In genomic region chr11:76026527-76027138, GRCm38 (mm10) we compare ENCODE assay signal across 7 mouse cellular contexts. TPM values are rescaled to one million over a fixed set of nuclear protein-coding genes. Genes with fewer than 3 reads are reported as not detected.
DNase-seq lines count a peak whose midpoint lies in the region; ATAC-seq and TF ChIP-seq lines count a peak whose summit lies in the region.

No protein-coding gene starts in this region.

- no peak for TF ChIP-seq EP300 in lung, postnatal 0 days (IDR thresholded peaks at IDR 0.05)

- peak overlapping the region; percentile 88 for H3K9ac ChIP-seq in lung, postnatal 0 days (replicated peaks; ENCODE audit: low read depth)
- H3K9ac ChIP-seq in embryonic facial prominence, embryonic 12.5 days, result peak overlapping the region; percentile 73
- peak overlapping the region; percentile 83 for H3K9ac ChIP-seq in intestine, embryonic 14.5 days (ENCODE audit: low read length)

- no peaks in the 10 kb centered on the region for H3K27me3 ChIP-seq in lung, postnatal 0 days (replicated peaks; ENCODE audit: insufficient read depth, low read length)
- H3K27me3 ChIP-seq in embryonic facial prominence, embryonic 12.5 days, result no peaks in the 10 kb centered on the region; the same call in 1 of the 2 replicates
- H3K27me3 ChIP-seq in intestine, embryonic 14.5 days (replicated peaks; ENCODE audit: control insufficient read depth, insufficient read depth, low read length), result no peaks in the 10 kb centered on the region

- no peak for TF ChIP-seq CTCF in lung, postnatal 0 days (IDR thresholded peaks at IDR 0.05)
- TF ChIP-seq CTCF in olfactory bulb, adult 2 months (IDR thresholded peaks at IDR 0.05; ENCODE audit: insufficient read depth, low read depth, low read length), result no peak

- H3K9me3 ChIP-seq in lung, postnatal 0 days (ENCODE audit: low read length), result no peaks in the 10 kb centered on the region
- H3K9me3 ChIP-seq in embryonic facial prominence, embryonic 12.5 days, result no peaks in the 10 kb centered on the region
- H3K9me3 ChIP-seq in intestine, embryonic 14.5 days (ENCODE audit: control insufficient read depth, low read length), result no peaks in the 10 kb centered on the region

- H3K4me3 ChIP-seq in lung, postnatal 0 days (ENCODE audit: low read depth, low read length), result peak overlapping the region; percentile 94
- H3K4me3 ChIP-seq in embryonic facial prominence, embryonic 12.5 days, result peak overlapping the region; percentile 85
- H3K4me3 ChIP-seq in intestine, embryonic 14.5 days (ENCODE audit: low read depth, low read length), result peak overlapping the region; percentile 83
- H3K4me3 ChIP-seq in olfactory bulb, adult 2 months (ENCODE audit: insufficient read depth, low read depth, low read length), result peak overlapping the region; percentile 65

- H3K27ac ChIP-seq in lung, postnatal 0 days (ENCODE audit: low read length), result peak overlapping the region; percentile 85
- H3K27ac ChIP-seq in embryonic facial prominence, embryonic 12.5 days, result peak overlapping the region; percentile 87
- peak overlapping the region; percentile 58 for H3K27ac ChIP-seq in intestine, embryonic 14.5 days (ENCODE audit: low read depth)
- H3K27ac ChIP-seq in olfactory bulb, adult 2 months (ENCODE audit: insufficient read depth, low read depth, low read length), result no peak overlapping the region

- H3K36me3 ChIP-seq in lung, postnatal 0 days (ENCODE audit: insufficient read depth, low read length), result peaks cover 6% of the 10 kb centered on the region; the same call in 1 of the 2 replicates
- peaks cover 5% of the 10 kb centered on the region; the same call in 1 of the 2 replicates for H3K36me3 ChIP-seq in embryonic facial prominence, embryonic 12.5 days
- peaks cover 24% of the 10 kb centered on the region for H3K36me3 ChIP-seq in intestine, embryonic 14.5 days (ENCODE audit: control insufficient read depth, insufficient read depth, low read length)

- H3K4me2 ChIP-seq in lung, postnatal 0 days (replicated peaks; ENCODE audit: low read depth, low read length), result peak overlapping the region; percentile 94
- peak overlapping the region; percentile 83 for H3K4me2 ChIP-seq in embryonic facial prominence, embryonic 12.5 days (replicated peaks)
- peak overlapping the region; percentile 71 for H3K4me2 ChIP-seq in intestine, embryonic 14.5 days (ENCODE audit: low read length)

- 5% methylated on average over 11 of the region's 14 CpGs for WGBS in lung, postnatal 0 days
- WGBS in embryonic facial prominence, embryonic 12.5 days, result 3% methylated on average over 13 of the region's 14 CpGs
- 5% methylated on average over 14 of the region's 14 CpGs for WGBS in intestine, embryonic 14.5 days
- 18% methylated on average over 14 of the region's 14 CpGs for WGBS in olfactory bulb, adult 2 months

- no peak; the same call in 1 of the 2 replicates for ATAC-seq in lung, postnatal 0 days
- no peak for ATAC-seq in embryonic facial prominence, embryonic 12.5 days (ENCODE audit: insufficient number of reproducible peaks, insufficient read depth, low FRiP score, low TSS enrichment)
- ATAC-seq in intestine, embryonic 14.5 days (replicated peaks; ENCODE audit: low FRiP score, low TSS enrichment, low read depth), result peak; percentile 24

- DNase-seq in lung, postnatal 0 days (ENCODE audit: low spot score), result peak; percentile 42
- DNase-seq in lung, postnatal 14 days, result no peak
- no peak for DNase-seq in intestine, embryonic 14.5 days (ENCODE audit: low spot score)
- no peak for DNase-seq in urinary bladder, postnatal 4 days (ENCODE audit: low spot score in 2 of 2)
- no peak for DNase-seq in gastrocnemius, adult 8-10 months (ENCODE audit: low spot score in 2 of 2)

- peaks cover 9% of the 10 kb centered on the region; the same call in 1 of the 2 replicates for H3K4me1 ChIP-seq in lung, postnatal 0 days (ENCODE audit: insufficient read depth, low read depth, low read length)
- H3K4me1 ChIP-seq in embryonic facial prominence, embryonic 12.5 days, result peaks cover 24% of the 10 kb centered on the region
- H3K4me1 ChIP-seq in intestine, embryonic 14.5 days (replicated peaks; ENCODE audit: control insufficient read depth, insufficient read depth, low read length), result peaks cover 19% of the 10 kb centered on the region
- H3K4me1 ChIP-seq in olfactory bulb, adult 2 months (ENCODE audit: control insufficient read depth, insufficient read depth, low read length), result peaks cover 9% of the 10 kb centered on the region

- TF ChIP-seq POLR2A in olfactory bulb, adult 2 months (IDR thresholded peaks at IDR 0.05; ENCODE audit: insufficient read depth, low read depth, low read length), result no peak

RNA-seq across cellular contexts. Expression of gene Rflnb, which starts 0.9 kb away (rescaled TPM):
- polyA plus RNA-seq in lung, postnatal 0 days (2015; fragmentation: Nextera tagmentation; extraction: Ambion mirVana), result 54.3 and 54.4 TPM in 2 replicates
- polyA plus RNA-seq in embryonic facial prominence, embryonic 12.5 days (2016; fragmentation: Nextera tagmentation; extraction: Ambion mirVana), result 63.2 and 64.5 TPM in 2 replicates
- polyA plus RNA-seq in intestine, embryonic 14.5 days (2014; fragmentation: Nextera tagmentation; extraction: Ambion mirVana), result 50.1 and 53.8 TPM in 2 replicates
- not detected in 2 replicates for polyA plus RNA-seq in olfactory bulb, adult 2 months (2012; ENCODE audit: insufficient read depth, insufficient read length, low replicate concordance, missing spikeins)
- total RNA-seq in gastrocnemius, adult 8-10 months (2022), result 10 to 100 TPM in 1 of 4 experiments, 1 to 10 TPM in 3; 7.4 to 13.4 (median 9.2) TPM

RNA-seq across cellular contexts. Expression of gene 1700016K19Rik, which starts 26.9 kb away (rescaled TPM):
- polyA plus RNA-seq in lung, postnatal 0 days (2015; fragmentation: Nextera tagmentation; extraction: Ambion mirVana), result 15.5 and 20.2 TPM in 2 replicates
- polyA plus RNA-seq in embryonic facial prominence, embryonic 12.5 days (2016; fragmentation: Nextera tagmentation; extraction: Ambion mirVana), result 0.29 and 1.0 TPM in 2 replicates
- polyA plus RNA-seq in intestine, embryonic 14.5 days (2014; fragmentation: Nextera tagmentation; extraction: Ambion mirVana), result 2.7 and 4.0 TPM in 2 replicates
- polyA plus RNA-seq in olfactory bulb, adult 2 months (2012; ENCODE audit: insufficient read depth, insufficient read length, low replicate concordance, missing spikeins), result not detected in 2 replicates
- not detected for total RNA-seq in gastrocnemius, adult 8-10 months (2022)

Comparison
In these comparisons a context has a peak if more than half of its experiments do, and no peak if none do; other contexts are left out.
1. RNA of gene Rflnb, which starts 0.9 kb away (polyA plus RNA-seq): 63.2 to 64.5 TPM in embryonic facial prominence, embryonic 12.5 days, 54.3 to 54.4 TPM in lung, postnatal 0 days and 50.1 to 53.8 TPM in intestine, embryonic 14.5 days; not detected in olfactory bulb, adult 2 months; every median in the first group is over 10 times any median in the second.
2. Peak in every context shown above with its lines, with median percentiles within 50 percentile points of each other: H3K4me2 ChIP-seq, H3K4me3 ChIP-seq and H3K9ac ChIP-seq.